Mouse (Mus musculus): ENCODE data around the gene Sgpp2. TPM values are rescaled to one million over a fixed set of nuclear protein-coding genes. Genes with fewer than 3 reads are reported as not detected.

The Sgpp2 gene
- polyA plus RNA-seq, 1 experiment from 2014 or later, result 0.76 TPM

DNA sequence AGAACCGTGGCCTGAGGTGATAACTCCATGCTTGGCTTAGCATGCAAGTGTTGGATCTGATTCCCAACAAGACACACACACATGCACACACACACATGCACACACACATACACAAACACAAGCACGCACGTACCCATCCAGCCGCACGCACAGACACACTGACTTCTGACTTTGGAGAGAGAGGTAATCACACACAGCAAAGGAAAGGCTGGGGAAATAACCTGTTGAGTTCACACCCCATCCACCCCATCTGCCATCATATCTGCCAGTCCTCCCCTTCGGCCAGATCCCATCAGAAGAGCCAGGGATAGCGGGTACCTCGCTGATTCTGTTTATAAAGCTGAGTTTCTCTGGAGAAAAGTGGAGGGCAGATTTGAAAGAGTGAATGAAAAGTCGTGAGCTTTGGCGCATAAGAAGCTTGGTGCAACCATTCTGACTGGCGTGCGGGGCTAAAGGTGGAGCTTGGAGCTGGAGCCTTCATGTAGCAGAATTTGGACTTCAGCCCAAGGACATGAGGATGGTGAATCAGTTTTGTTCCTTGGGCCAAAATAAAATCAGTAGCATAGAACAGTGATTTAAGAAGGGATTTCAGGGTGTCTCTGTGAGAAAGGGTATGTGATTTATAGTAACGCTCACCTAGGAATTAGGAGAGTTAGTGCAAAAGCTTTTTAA lies 8.1 kb downstream of the Sgpp2 start:
- Histone ChIP-seq H3K9me3 (no peaks in the 10 kb centered on the region), H3K36me3 (no peaks in the 10 kb centered on the region), H3K27me3 (no peaks in the 10 kb centered on the region), H3K4me1 (no peaks in the 10 kb centered on the region), H3K27ac (no peak overlapping the region), H3K9ac (no peak overlapping the region), H3K4me3 (no peak overlapping the region), H3K4me2 (replicated peaks) (no peak overlapping the region)
- no peak for ATAC-seq (ENCODE audit: low FRiP score, low read depth)
- 84% methylated on average over 13 of the region's 13 CpGs for WGBS

DNA sequence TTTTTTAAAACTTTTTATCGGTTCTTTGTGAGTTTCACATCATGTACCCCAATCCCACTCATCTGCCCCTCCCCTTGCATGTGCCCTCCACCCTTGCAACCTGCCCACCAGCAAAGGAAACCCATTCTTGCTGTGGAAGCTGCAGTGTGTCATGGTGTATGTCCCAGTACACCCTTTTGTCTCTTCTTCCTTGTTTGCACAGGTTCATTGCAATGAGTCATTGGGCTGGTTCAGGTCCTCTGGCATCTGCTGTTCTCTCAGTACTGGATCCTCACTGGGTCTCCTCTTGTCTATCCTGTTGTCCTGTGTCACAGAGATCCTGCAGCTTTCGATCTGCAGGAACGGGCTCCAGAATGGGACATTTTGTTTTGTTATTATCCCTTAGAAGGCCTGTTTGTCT lies 10.1 kb downstream of the Sgpp2 start:
- H3K9me3 ChIP-seq, result no peaks in the 10 kb centered on the region
- no peak overlapping the region for H3K9ac ChIP-seq
- H3K27me3 ChIP-seq, result no peaks in the 10 kb centered on the region
- H3K36me3 ChIP-seq, result no peaks in the 10 kb centered on the region
- H3K4me1 ChIP-seq, result no peaks in the 10 kb centered on the region
- H3K4me3 ChIP-seq, result no peak overlapping the region
- H3K27ac ChIP-seq, result no peak overlapping the region
- 93% methylated on average over 3 of the region's 3 CpGs for WGBS
- no peak overlapping the region for H3K4me2 ChIP-seq (replicated peaks)
- no peak for ATAC-seq (ENCODE audit: low FRiP score, low read depth)

DNA sequence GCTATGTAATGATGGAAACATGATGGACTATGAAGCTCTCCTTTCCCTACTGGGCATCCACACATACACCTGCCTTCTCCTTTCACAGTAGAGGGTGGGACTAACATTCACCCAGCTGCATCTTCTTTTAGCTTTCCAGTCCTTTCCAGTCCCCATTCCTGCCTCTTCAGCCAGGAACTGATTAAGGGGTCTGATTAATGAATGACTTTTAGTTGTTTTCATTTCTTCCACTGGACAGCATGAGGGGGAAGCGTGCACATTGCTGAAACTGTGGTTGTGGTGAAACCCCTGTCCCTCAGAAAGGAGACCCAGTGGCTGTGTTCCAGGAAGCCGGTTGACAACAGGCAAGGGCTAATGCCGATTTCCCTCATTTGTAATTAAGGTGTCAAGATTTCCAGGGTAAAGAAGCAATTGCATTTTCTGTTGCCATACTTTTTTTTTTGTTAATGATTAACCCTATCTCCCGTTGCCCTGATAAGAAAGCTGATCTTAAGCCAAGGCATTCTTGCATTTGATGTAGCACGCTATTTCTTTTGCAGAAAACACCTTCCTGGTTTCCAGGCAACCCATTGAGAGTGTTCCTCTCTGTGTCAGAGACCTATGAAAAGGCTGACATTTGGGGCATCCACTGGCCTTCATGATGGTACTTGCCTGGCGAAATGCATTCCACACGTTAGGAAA lies 12.1 kb downstream of the Sgpp2 start:
- H3K4me2 ChIP-seq (replicated peaks), result no peak overlapping the region
- no peak overlapping the region for H3K27ac ChIP-seq
- 66% methylated on average over 7 of the region's 7 CpGs for WGBS
- H3K36me3 ChIP-seq, result no peaks in the 10 kb centered on the region
- no peaks in the 10 kb centered on the region for H3K9me3 ChIP-seq
- no peaks in the 10 kb centered on the region for H3K4me1 ChIP-seq
- H3K4me3 ChIP-seq, result no peak overlapping the region
- no peaks in the 10 kb centered on the region for H3K27me3 ChIP-seq
- no peak overlapping the region for H3K9ac ChIP-seq
- ATAC-seq (ENCODE audit: low FRiP score, low read depth), result no peak

DNA sequence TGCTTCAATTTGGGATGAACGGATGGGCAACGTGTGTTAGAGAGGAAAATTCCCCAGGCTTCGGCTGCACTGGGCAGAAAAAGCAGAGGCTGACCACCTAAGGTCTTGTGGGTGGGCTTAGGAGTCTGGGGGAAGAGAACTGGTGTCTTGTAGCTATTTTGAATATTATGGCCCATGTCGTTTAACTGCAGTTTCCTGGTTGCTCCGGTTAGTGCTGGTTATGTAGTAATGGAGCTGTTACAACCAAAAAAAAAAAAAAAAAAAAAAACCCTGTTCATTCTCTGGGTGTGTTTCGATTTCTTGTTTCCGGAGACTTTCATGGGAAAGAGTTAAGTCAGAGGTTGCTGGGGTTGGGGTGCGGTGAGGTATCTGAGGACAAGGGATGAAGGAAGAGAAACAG lies 12.7 kb downstream of the Sgpp2 start:
- H3K9ac ChIP-seq, result no peak overlapping the region
- no peaks in the 10 kb centered on the region for H3K4me1 ChIP-seq
- no peak overlapping the region for H3K27ac ChIP-seq
- no peak overlapping the region for H3K4me3 ChIP-seq
- no peak overlapping the region for H3K4me2 ChIP-seq (replicated peaks)
- H3K9me3 ChIP-seq, result no peaks in the 10 kb centered on the region
- no peak for ATAC-seq (ENCODE audit: low FRiP score, low read depth)
- H3K27me3 ChIP-seq, result no peaks in the 10 kb centered on the region
- H3K36me3 ChIP-seq, result no peaks in the 10 kb centered on the region
- whole genome bisulfite sequencing, result 57% methylated on average over 8 of the region's 8 CpGs

DNA sequence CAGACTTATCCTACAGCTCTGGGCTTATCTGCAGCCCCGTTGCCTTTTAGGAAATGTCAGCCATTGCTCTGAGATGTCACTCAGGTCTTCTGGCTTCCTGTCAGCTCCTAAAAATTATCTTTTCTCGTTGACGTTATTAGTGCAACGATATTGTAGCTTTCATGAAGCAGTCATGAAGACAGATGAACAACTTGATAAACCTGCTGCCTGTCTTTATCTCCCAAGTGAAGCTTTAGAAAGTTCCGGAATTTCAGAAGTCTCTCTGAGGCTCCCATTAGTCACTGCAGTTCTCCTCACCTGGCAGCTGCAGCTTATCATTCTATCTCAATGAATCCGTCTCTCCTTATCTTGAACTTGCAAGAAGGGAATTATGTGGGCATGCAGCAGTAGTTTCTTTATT lies 13.9 kb downstream of the Sgpp2 start:
- H3K27ac ChIP-seq, result no peak overlapping the region
- H3K4me3 ChIP-seq, result no peak overlapping the region
- no peak overlapping the region for H3K9ac ChIP-seq
- H3K4me2 ChIP-seq (replicated peaks), result no peak overlapping the region
- no peaks in the 10 kb centered on the region for H3K9me3 ChIP-seq
- no peaks in the 10 kb centered on the region for H3K27me3 ChIP-seq
- H3K36me3 ChIP-seq, result no peaks in the 10 kb centered on the region
- 77% methylated on average over 6 of the region's 6 CpGs for WGBS
- H3K4me1 ChIP-seq, result no peaks in the 10 kb centered on the region
- ATAC-seq (ENCODE audit: low FRiP score, low read depth), result no peak

DNA sequence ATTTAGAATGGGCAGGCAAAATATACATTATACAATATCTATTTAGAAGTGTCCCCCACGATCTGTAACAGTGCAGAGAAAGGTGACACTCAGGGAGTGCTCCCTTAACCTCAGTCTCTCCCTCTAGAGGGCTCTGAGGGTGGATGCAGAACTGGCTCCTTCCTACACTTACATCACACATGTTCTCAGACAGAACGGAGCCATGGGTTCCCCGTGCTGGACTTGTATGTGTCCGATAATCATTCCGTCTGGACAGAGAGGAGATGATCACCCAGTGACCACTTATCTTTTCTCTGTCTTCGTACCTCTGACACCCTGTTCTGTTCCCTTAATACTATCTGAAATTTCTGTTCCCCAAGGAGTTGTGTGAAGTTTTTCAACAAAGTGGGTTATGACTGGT lies 15.7 kb downstream of the Sgpp2 start:
- no peak overlapping the region for H3K4me2 ChIP-seq (replicated peaks)
- H3K4me3 ChIP-seq, result no peak overlapping the region
- H3K9ac ChIP-seq, result no peak overlapping the region
- no peaks in the 10 kb centered on the region for H3K27me3 ChIP-seq
- no peaks in the 10 kb centered on the region for H3K9me3 ChIP-seq
- H3K27ac ChIP-seq, result no peak overlapping the region
- no peak for ATAC-seq (ENCODE audit: low FRiP score, low read depth)
- 71% methylated on average over 6 of the region's 6 CpGs for WGBS
- no peaks in the 10 kb centered on the region for H3K4me1 ChIP-seq
- no peaks in the 10 kb centered on the region for H3K36me3 ChIP-seq

DNA sequence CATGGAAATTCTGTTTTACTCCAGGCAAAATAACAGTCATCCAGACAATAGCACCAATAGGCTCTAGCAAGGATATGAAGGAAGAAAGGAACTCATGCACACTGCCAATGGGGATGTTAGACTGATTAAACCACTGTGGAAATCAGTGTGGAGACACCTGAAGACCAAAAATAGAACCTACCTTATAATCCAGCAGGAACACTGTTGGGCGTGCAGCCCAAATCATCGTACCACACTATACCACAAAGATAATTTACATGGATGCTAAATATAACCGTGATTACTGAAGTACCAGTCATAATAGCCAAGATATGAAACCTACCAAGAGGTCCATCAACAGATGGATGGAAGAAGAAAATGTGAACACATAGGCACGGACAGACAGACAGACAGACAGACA lies 18.5 kb downstream of the Sgpp2 start:
- H3K36me3 ChIP-seq, result no peaks in the 10 kb centered on the region
- H3K4me1 ChIP-seq, result no peaks in the 10 kb centered on the region
- H3K27ac ChIP-seq, result no peak overlapping the region
- no peak for ATAC-seq (ENCODE audit: low FRiP score, low read depth)
- no peaks in the 10 kb centered on the region for H3K9me3 ChIP-seq
- no peaks in the 10 kb centered on the region for H3K27me3 ChIP-seq
- 88% methylated on average over 4 of the region's 4 CpGs for WGBS
- no peak overlapping the region for H3K4me3 ChIP-seq
- H3K9ac ChIP-seq, result no peak overlapping the region
- no peak overlapping the region for H3K4me2 ChIP-seq (replicated peaks)

DNA sequence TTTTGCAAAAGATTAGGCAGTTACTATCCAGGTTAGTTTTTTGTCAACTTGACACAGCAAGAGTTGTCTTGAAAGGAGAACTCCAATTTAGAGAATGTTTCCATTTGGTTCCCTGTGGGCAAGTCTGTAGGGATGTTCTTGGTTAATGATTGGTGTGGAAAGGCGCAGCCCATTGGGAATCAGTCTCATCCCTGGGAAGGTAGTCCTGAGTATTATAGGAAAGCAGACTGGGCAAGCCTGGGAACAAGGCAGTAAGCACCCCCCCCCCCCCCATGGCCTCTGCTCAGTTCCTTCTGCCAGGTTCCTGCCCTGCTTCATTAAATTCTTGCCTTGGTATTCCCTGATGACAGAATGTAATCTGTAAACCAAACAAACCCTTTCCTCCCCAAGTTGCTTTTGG lies 19.7 kb downstream of the Sgpp2 start:
- H3K27ac ChIP-seq, result no peak overlapping the region
- no peak overlapping the region for H3K4me2 ChIP-seq (replicated peaks)
- no peaks in the 10 kb centered on the region for H3K4me1 ChIP-seq
- no peak overlapping the region for H3K4me3 ChIP-seq
- no peak overlapping the region for H3K9ac ChIP-seq
- H3K27me3 ChIP-seq, result no peaks in the 10 kb centered on the region
- H3K36me3 ChIP-seq, result no peaks in the 10 kb centered on the region
- no peak for ATAC-seq (ENCODE audit: low FRiP score, low read depth)
- WGBS, result 92% methylated on average over 1 of the region's 1 CpGs
- no peaks in the 10 kb centered on the region for H3K9me3 ChIP-seq

DNA sequence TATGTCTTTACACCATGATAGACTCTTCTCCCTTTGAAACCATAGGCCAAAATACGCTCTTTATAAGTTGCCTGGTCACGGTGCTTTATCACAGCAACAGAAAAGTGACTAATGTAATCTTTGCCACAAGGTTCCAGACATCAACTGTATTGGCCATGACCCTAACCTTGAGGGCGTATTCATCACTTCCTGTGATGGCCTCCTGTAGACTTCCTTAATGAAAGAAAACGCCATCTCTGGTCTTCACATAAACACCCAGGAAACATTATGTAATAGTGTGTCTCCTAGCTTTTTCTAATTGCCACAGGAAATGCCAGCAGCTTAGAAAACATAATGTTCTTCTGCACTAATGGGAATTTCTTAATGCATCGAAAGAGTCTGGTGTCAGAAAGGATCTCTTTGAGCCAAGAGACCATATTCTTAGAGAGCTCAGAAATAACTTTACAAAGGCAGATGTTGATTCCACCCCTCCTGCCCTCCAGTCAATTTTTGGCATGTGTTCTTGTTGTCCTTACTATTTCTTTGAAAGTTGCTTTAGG lies 20.5 kb downstream of the Sgpp2 start:
- no peaks in the 10 kb centered on the region for H3K4me1 ChIP-seq

DNA sequence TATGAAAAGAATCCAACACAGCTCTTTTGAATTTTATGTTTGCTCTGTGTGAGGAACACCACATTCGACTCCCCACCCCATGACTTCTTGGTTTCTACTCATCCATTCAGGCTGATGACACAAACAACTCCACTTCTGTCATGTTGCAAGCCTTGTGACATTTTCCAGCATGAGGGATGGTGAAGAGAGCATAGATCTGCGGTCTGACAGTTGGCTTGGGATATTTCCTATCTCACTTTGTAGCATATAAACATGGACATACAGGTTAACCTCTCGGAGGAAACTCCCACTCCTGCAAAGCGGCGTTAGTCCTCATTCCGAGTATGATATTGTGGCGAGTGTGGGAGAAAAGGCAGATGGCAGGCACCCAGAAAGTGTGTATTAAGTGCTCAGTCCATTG lies 27.6 kb downstream of the Sgpp2 start:
- Histone ChIP-seq H3K36me3 (no peaks in the 10 kb centered on the region), H3K9ac (no peak overlapping the region), H3K9me3 (no peaks in the 10 kb centered on the region), H3K27me3 (0 out of 2 replicates have a peak, but pooled peaks cover 3% of the 10 kb centered on the region), H3K4me2 (replicated peaks) (peak overlapping the region; percentile 21; the same call in 1 of the 2 replicates), H3K4me1 (peaks cover 11% of the 10 kb centered on the region), H3K4me3 (no peak overlapping the region), H3K27ac (no peak overlapping the region)
- 62% methylated on average over 7 of the region's 7 CpGs for WGBS
- no peak for ATAC-seq (ENCODE audit: low FRiP score, low read depth)

More for the DNA sequence above, 20.5 kb downstream of the Sgpp2 start:
- no peak for ATAC-seq (ENCODE audit: low FRiP score, low read depth)
- Histone ChIP-seq H3K4me2 (replicated peaks) (no peak overlapping the region), H3K36me3 (no peaks in the 10 kb centered on the region), H3K27me3 (0 out of 2 replicates have a peak, but pooled peaks cover 3% of the 10 kb centered on the region), H3K9me3 (no peaks in the 10 kb centered on the region), H3K4me3 (no peak overlapping the region), H3K9ac (no peak overlapping the region), H3K27ac (no peak overlapping the region)
- 75% methylated on average over 5 of the region's 5 CpGs for WGBS

DNA sequence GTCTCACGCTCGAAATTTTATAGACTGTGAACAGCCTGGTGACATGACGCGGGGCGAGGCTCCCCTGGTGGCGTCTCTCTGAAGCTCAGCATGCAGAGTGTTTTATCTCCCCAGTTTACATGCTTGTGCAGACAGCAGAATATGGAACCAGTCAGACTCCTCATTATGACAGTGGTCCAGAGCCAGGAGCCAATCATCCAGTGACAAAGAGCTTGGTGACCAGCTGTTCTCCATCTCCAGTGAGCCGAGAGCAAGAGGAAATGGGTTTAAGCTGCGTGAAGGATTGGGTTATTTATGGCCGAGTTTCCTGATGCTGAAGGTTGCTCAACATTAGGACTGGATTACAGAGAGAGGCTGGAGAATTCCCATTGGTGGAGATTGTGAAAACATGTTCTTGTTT lies 28.1 kb downstream of the Sgpp2 start:
- peak; percentile 78 for ATAC-seq (ENCODE audit: low FRiP score, low read depth)
- no peaks in the 10 kb centered on the region for H3K9me3 ChIP-seq
- H3K4me3 ChIP-seq, result no peak overlapping the region
- no peaks in the 10 kb centered on the region for H3K36me3 ChIP-seq
- H3K9ac ChIP-seq, result no peak overlapping the region
- peak overlapping the region; percentile 21; the same call in 1 of the 2 replicates for H3K4me2 ChIP-seq (replicated peaks)
- WGBS, result 6% methylated on average over 9 of the region's 9 CpGs
- peaks cover 11% of the 10 kb centered on the region for H3K4me1 ChIP-seq
- no peak overlapping the region for H3K27ac ChIP-seq
- 0 out of 2 replicates have a peak, but pooled peaks cover 3% of the 10 kb centered on the region for H3K27me3 ChIP-seq

DNA sequence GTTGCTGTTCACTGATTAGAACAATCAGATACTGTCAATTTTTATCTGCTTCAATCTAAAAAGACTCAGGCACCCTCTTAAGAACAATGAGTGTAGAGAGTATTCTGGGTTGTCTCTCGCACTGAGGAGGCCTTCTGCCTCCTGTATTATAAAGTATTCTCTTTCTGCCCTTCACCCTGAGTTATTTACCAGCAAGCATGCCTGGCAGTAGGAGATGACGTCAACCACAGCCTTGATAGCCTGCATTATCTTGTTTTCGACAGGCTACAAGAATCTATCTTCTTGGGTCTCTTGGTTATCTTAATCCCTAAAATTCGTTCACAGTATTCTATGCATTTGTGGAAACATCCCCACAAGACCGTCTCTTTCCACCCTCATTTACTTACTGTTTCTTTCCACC lies 29.8 kb downstream of the Sgpp2 start:
- Histone ChIP-seq H3K4me1 (peaks cover 11% of the 10 kb centered on the region), H3K9ac (no peak overlapping the region), H3K36me3 (no peaks in the 10 kb centered on the region), H3K27me3 (0 out of 2 replicates have a peak, but pooled peaks cover 3% of the 10 kb centered on the region), H3K4me2 (replicated peaks) (no peak overlapping the region), H3K4me3 (no peak overlapping the region), H3K9me3 (no peaks in the 10 kb centered on the region), H3K27ac (no peak overlapping the region)
- ATAC-seq (ENCODE audit: low FRiP score, low read depth), result no peak
- WGBS, result 81% methylated on average over 5 of the region's 5 CpGs

Measured in limb, embryonic 13.5 days (tissue).